In genomic region chr5:139034746-139035145, GRCm38 (mm10) we compare ENCODE assay signal across 16 mouse cellular contexts. TPM values are rescaled to one million over a fixed set of nuclear protein-coding genes. Genes with fewer than 3 reads are reported as not detected.
DNase-seq lines count a peak whose midpoint lies in the region; ATAC-seq and TF ChIP-seq lines count a peak whose summit lies in the region.
"Had no signal": no experiment of that assay in that cellular context is flagged by ENCODE, and none has a peak within 500 bp of the region (broad histone marks: within the 10 kb centered on the region; RNA-seq: fewer than 3 reads in every experiment).

No protein-coding gene starts in this region.

- no peak overlapping the region for H3K9ac ChIP-seq in hindbrain, embryonic 11.5 days (ENCODE audit: low read depth, low read length)
- no peak overlapping the region for H3K9ac ChIP-seq in hindbrain, embryonic 14.5 days
- 0 out of 2 replicates have a peak overlapping the region, but pooled peaks have one; percentile 54 for H3K9ac ChIP-seq in embryonic facial prominence, embryonic 13.5 days
- H3K9ac ChIP-seq in limb, embryonic 15.5 days: no peak overlapping the region
- H3K9ac ChIP-seq: liver, embryonic 12.5 days had no signal

- H3K4me1 ChIP-seq in hindbrain, embryonic 11.5 days (replicated peaks; ENCODE audit: control insufficient read depth, insufficient read depth, low read length): peaks cover 4% of the 10 kb centered on the region
- H3K4me1 ChIP-seq in hindbrain, embryonic 14.5 days (replicated peaks; ENCODE audit: control insufficient read depth, insufficient read depth, low read length): peaks cover 24% of the 10 kb centered on the region
- H3K4me1 ChIP-seq in embryonic facial prominence, embryonic 13.5 days: peaks cover 33% of the 10 kb centered on the region
- peaks cover 27% of the 10 kb centered on the region for H3K4me1 ChIP-seq in limb, embryonic 15.5 days

- DNase-seq in hindbrain, embryonic 11.5 days (ENCODE audit: low spot score): no peak
- no peak for DNase-seq in hindbrain, embryonic 14.5 days (ENCODE audit: low spot score)
- peak; percentile 33 for DNase-seq in brain, embryonic 14.5 days (ENCODE audit: low read depth)
- DNase-seq in right cerebral cortex, adult 2 months (ENCODE audit: low spot score in 2 of 2): no peak
- no peak for DNase-seq in ovary, postnatal 10 days (ENCODE audit: low spot score)
- DNase-seq: adrenal gland, adult 2 months; heart, adult 18-20 months; lung, postnatal 14 days; spleen, adult 18-20 months; thymus, adult 18-20 months had no signal

- TF ChIP-seq POLR2A in brain, embryonic 14.5 days (IDR thresholded peaks at IDR 0.05; ENCODE audit: borderline replicate concordance, extremely low read depth, insufficient read depth, insufficient read length, poor library complexity, severe bottlenecking): no peak

- H3K4me2 ChIP-seq in hindbrain, embryonic 11.5 days (replicated peaks; ENCODE audit: low read depth, low read length): no peak overlapping the region
- H3K4me2 ChIP-seq in hindbrain, embryonic 14.5 days (replicated peaks): no peak overlapping the region
- H3K4me2 ChIP-seq in embryonic facial prominence, embryonic 13.5 days: peak overlapping the region; percentile 3; the same call in 1 of the 2 replicates
- H3K4me2 ChIP-seq in limb, embryonic 15.5 days: no peak overlapping the region
- H3K4me2 ChIP-seq: liver, embryonic 12.5 days had no signal

- 0 out of 2 replicates have a peak overlapping the region, but pooled peaks have one; percentile 4 for H3K27ac ChIP-seq in hindbrain, embryonic 11.5 days (ENCODE audit: low read depth, low read length)
- no peak overlapping the region for H3K27ac ChIP-seq in hindbrain, embryonic 14.5 days
- H3K27ac ChIP-seq in embryonic facial prominence, embryonic 13.5 days: peak overlapping the region; percentile 89
- H3K27ac ChIP-seq in limb, embryonic 15.5 days: peak overlapping the region; percentile 14; the same call in 1 of the 2 replicates
- H3K27ac ChIP-seq: liver, embryonic 12.5 days had no signal

- H3K4me3 ChIP-seq in hindbrain, embryonic 11.5 days (ENCODE audit: low read depth, low read length): no peak overlapping the region
- H3K4me3 ChIP-seq in hindbrain, embryonic 14.5 days (replicated peaks; ENCODE audit: low read length): no peak overlapping the region
- H3K4me3 ChIP-seq in embryonic facial prominence, embryonic 13.5 days: no peak overlapping the region
- no peak overlapping the region for H3K4me3 ChIP-seq in limb, embryonic 15.5 days
- H3K4me3 ChIP-seq: liver, embryonic 12.5 days; myocyte had no signal

- no peaks in the 10 kb centered on the region for H3K9me3 ChIP-seq in hindbrain, embryonic 11.5 days (ENCODE audit: control insufficient read depth, low read length)
- no peaks in the 10 kb centered on the region for H3K9me3 ChIP-seq in hindbrain, embryonic 14.5 days (ENCODE audit: control insufficient read depth, low read length)
- H3K9me3 ChIP-seq in embryonic facial prominence, embryonic 13.5 days: no peaks in the 10 kb centered on the region
- no peaks in the 10 kb centered on the region for H3K9me3 ChIP-seq in limb, embryonic 15.5 days
- H3K9me3 ChIP-seq: liver, embryonic 12.5 days had no signal

- no peak for ATAC-seq in hindbrain, embryonic 11.5 days (ENCODE audit: low FRiP score)
- ATAC-seq in hindbrain, embryonic 14.5 days (ENCODE audit: low FRiP score): no peak
- 0 out of 2 replicates have a peak, but pooled peaks have one; percentile 12 for ATAC-seq in embryonic facial prominence, embryonic 13.5 days (ENCODE audit: insufficient number of reproducible peaks, insufficient read depth, low FRiP score, low TSS enrichment, low read depth)
- ATAC-seq in limb, embryonic 15.5 days (ENCODE audit: insufficient number of reproducible peaks, low FRiP score, low TSS enrichment, low read depth): no peak
- ATAC-seq: CD4-positive, CD25-positive, alpha-beta regulatory T cell, adult 4 months; liver, embryonic 12.5 days had no signal

- TF ChIP-seq CTCF in brain, embryonic 14.5 days (IDR thresholded peaks at IDR 0.05; ENCODE audit: borderline replicate concordance, extremely low read depth, insufficient read depth, insufficient read length): no peak

- no peaks in the 10 kb centered on the region for H3K27me3 ChIP-seq in hindbrain, embryonic 11.5 days (ENCODE audit: control insufficient read depth, insufficient read depth, low read length)
- no peaks in the 10 kb centered on the region for H3K27me3 ChIP-seq in hindbrain, embryonic 14.5 days (ENCODE audit: control insufficient read depth, insufficient read depth, low read length)
- H3K27me3 ChIP-seq in embryonic facial prominence, embryonic 13.5 days: no peaks in the 10 kb centered on the region
- no peaks in the 10 kb centered on the region for H3K27me3 ChIP-seq in limb, embryonic 15.5 days
- H3K27me3 ChIP-seq: liver, embryonic 12.5 days; Patski had no signal

- no peaks in the 10 kb centered on the region for H3K36me3 ChIP-seq in hindbrain, embryonic 11.5 days (ENCODE audit: control insufficient read depth, insufficient read depth, low read length)
- peaks cover 19% of the 10 kb centered on the region for H3K36me3 ChIP-seq in hindbrain, embryonic 14.5 days (replicated peaks; ENCODE audit: control insufficient read depth, insufficient read depth)
- H3K36me3 ChIP-seq in embryonic facial prominence, embryonic 13.5 days: 0 out of 2 replicates have a peak, but pooled peaks cover 4% of the 10 kb centered on the region
- peaks cover 1% of the 10 kb centered on the region; the same call in 1 of the 2 replicates for H3K36me3 ChIP-seq in limb, embryonic 15.5 days
- H3K36me3 ChIP-seq: liver, embryonic 12.5 days had no signal

- WGBS in hindbrain, embryonic 11.5 days: 56% methylated on average over 6 of the region's 6 CpGs
- WGBS in hindbrain, embryonic 14.5 days: 49% methylated on average over 6 of the region's 6 CpGs
- WGBS in embryonic facial prominence, embryonic 13.5 days: 21% methylated on average over 6 of the region's 6 CpGs
- 25% methylated on average over 6 of the region's 6 CpGs for WGBS in limb, embryonic 15.5 days

RNA-seq across cellular contexts. Expression of gene Pdgfa, which starts 37.6 kb away (rescaled TPM):
- 10.9 and 12.4 TPM in 2 replicates for polyA plus RNA-seq in hindbrain, embryonic 11.5 days (2014; fragmentation: Nextera tagmentation; extraction: Ambion mirVana)
- polyA plus RNA-seq in hindbrain, embryonic 14.5 days (2014; fragmentation: Nextera tagmentation; extraction: Ambion mirVana): 24.7 and 30.1 TPM in 2 replicates
- polyA plus RNA-seq in brain, embryonic 14.5 days (2012; rRNA removed): 6.5 and 9.7 TPM in 2 replicates
- polyA plus RNA-seq in embryonic facial prominence, embryonic 13.5 days (2015; fragmentation: Nextera tagmentation; extraction: Ambion mirVana): 58.6 and 58.8 TPM in 2 replicates
- polyA plus RNA-seq in limb, embryonic 15.5 days (2015; fragmentation: Nextera tagmentation; extraction: Ambion mirVana): 65.7 and 69.9 TPM in 2 replicates
- polyA plus RNA-seq: CD4-positive, CD25-positive, alpha-beta regulatory T cell, adult 4 months had no signal
